Mouse (Mus musculus): ENCODE measurements around the gene Zbtb12.

DNA sequence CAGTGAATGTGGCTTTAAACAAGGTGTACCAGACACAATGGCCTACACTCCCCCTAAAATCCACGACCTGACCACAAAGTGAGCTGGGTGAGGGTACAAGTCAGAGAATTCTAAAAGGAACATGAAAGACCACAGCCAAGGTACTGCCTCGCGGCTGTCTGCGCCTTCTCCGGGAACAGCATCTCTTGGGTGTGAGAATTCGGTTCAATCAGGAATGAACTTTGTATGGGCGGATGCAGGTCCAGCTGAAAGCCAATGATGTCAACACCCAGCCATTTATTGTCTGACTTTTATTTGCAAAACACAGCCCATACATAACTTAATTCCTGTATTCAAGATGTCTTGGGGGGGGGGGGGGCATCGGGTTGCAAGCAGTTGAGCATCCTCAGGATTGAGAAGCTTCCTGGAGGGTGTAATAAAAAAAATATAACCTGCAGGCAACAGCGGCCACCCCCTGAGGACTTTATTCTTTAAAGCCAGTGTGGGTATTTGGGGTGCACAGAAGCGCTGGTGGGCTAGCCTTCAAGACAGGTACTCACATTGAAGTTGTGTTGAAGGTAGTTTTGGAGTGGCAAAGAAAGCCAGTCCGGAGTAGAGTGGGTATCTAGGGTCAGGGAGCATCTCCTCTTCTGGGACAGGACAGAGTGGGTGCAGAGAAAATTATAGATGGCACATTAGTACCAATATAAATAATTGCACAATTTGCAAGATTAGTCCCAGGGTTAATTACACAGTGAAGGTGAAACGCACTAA is 14.0 kb downstream of the Zbtb12 start:
- TF ChIP-seq CTCF (IDR thresholded peaks at IDR 0.05; ENCODE audit: insufficient read depth, low read length): no peak
- TF ChIP-seq POLR2A (IDR thresholded peaks at IDR 0.05; ENCODE audit: borderline replicate concordance, extremely low read depth, low read depth, low read length): no peak
